Mouse (Mus musculus): ENCODE results near the gene Olfr695. TPM values are rescaled to one million over a fixed set of nuclear protein-coding genes. Genes with fewer than 3 reads are reported as not detected.
A peak's percentile ranks its signal among the peaks of the same experiment; 100 is the strongest.

Gene Olfr695
- polyA plus RNA-seq (2012): not detected in 2 replicates

GRCm38 (mm10) chr7:106716296-106716695, at the start of gene Olfr695:
Olfr695 (minus strand) TSS chr7:106716396.
- no peak for TF ChIP-seq GATA1 (IDR thresholded peaks at IDR 0.05; ENCODE audit: low read length)

GRCm38 (mm10) chr7:106758800-106759199, 42.6 kb upstream of the Olfr695 start:
- no peak for TF ChIP-seq GATA1 (IDR thresholded peaks at IDR 0.05; ENCODE audit: low read length)

DNA sequence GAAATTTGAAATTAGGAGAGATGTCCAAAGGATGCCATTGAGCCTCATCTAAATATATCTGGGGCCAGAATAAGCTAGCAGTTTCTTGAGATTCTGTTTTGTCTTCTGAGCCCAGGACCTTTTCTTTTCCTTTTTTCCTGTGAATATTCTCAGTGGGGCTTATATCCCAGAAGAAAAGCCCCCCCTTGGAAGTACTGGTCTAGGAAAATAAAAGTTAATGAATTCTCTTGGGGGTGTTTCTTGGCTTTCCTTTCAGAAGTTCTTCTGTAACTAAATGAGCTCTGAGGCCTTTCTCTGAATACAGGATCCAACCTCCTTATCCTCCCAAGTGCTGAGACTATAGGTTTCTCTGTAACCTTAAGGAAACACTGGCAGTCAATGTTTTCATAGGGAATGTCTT, 39.1 kb upstream of the Olfr695 start, which contains the start of gene Olfr698:
Gene Olfr698, minus strand, starts transcription at position 101 of the 400 bp plus-strand sequence.
- no peak for TF ChIP-seq GATA1 (IDR thresholded peaks at IDR 0.05; ENCODE audit: low read length)

DNA sequence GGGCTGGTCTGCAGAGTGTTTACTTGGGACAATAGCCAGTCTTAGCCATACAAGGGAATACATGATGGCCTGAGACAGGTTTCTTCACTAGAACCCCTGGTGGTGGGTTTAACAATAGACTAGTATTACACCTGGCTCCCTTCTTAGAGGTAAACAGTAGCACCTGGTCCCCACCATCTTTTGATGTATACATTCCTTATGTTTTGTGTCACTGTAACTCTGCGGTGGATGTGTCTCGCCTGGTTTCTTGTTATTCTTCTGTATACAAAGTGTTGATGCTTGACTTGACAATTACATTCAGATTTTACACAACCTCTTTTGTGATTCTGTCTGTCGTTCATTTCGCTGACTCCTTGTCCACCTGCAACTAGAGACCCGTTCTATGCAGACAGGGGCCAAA, 29.6 kb upstream of the Olfr695 start:
- no peak for TF ChIP-seq GATA1 (IDR thresholded peaks at IDR 0.05; ENCODE audit: low read length)

- no peak for TF ChIP-seq GATA1 (IDR thresholded peaks at IDR 0.05; ENCODE audit: low read length)
These were observed 26.1 kb upstream of the Olfr695 start, which contains the start of gene Olfr697 for GRCm38 (mm10) chr7:106742343-106742742. Olfr697 (minus strand) TSS chr7:106742443.

- TF ChIP-seq GATA1 (IDR thresholded peaks at IDR 0.05; ENCODE audit: low read length): no peak
These were observed 20.8 kb upstream of the Olfr695 start for GRCm38 (mm10) chr7:106737028-106737427.

- no peak for TF ChIP-seq GATA1 (IDR thresholded peaks at IDR 0.05; ENCODE audit: low read length)
These were observed 17.5 kb upstream of the Olfr695 start for GRCm38 (mm10) chr7:106733717-106734116.

DNA sequence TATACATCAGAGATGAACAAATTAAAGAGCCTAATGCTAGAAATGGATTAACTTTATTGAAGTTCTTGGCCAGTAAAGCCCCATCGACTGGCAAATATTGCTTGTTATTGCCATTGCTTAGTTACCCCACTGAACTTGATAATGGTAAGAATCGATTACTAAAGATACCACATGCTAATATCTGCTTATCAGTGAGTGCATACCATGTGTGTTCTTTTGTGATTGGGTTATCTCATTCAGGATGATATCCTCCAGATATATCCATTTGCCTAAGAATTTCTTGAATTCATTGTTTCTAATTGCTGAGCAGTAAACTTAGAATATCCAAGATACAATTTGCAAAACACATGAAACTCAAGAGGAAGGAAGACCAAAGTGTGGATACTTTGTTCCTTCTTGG, 9.5 kb upstream of the Olfr695 start:
- peak; percentile 70 for TF ChIP-seq GATA1 (IDR thresholded peaks at IDR 0.05; ENCODE audit: low read length)

GRCm38 (mm10) chr7:106711463-106711862, 4.7 kb downstream of the Olfr695 start:
- TF ChIP-seq GATA1 (IDR thresholded peaks at IDR 0.05; ENCODE audit: low read length): no peak

DNA sequence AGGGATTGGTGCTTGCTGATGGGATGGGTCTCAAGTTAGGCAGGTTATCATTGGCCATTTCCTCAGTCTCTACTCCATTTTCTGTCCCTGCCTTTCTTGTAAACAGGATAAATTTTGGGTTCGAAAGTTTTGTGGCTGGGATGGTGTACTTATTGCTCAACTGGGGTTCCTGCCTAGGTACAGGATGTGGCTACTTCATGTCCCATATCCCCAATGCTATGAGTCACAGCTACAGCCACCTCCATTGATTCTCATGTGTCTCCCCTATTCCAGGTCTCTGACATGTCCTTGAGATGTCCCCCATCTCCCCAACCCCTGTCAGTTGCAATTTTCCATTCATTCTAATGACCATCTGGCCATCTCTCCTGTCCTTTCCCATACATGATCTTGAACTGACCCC, 19.3 kb downstream of the Olfr695 start:
- no peak for TF ChIP-seq GATA1 (IDR thresholded peaks at IDR 0.05; ENCODE audit: low read length)

- TF ChIP-seq GATA1 (IDR thresholded peaks at IDR 0.05; ENCODE audit: low read length): no peak
These were observed 23.2 kb downstream of the Olfr695 start for GRCm38 (mm10) chr7:106692976-106693375.

DNA sequence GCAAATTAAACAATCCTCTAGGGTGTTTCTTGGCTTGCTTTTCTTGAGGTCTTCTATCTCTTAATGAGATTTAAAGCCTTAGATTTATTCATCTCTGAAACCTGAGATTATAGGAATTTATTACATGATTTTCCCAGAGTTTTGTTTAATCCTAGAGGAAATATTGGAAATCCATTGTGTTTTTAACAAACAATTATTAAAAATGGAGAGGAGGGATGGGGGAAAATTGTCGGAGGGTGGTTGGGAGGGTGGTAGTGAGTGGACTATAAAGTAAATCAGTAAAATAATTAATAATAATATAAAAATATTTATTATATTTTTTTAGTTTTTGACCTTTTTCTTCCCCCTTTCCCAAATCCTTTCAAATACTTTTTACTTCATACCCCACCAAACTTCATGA, 24.5 kb downstream of the Olfr695 start, which contains the start of gene Olfr694:
Gene Olfr694, minus strand, starts transcription at position 101 of the 400 bp plus-strand sequence.
- no peak for TF ChIP-seq GATA1 (IDR thresholded peaks at IDR 0.05; ENCODE audit: low read length)

- TF ChIP-seq GATA1 (IDR thresholded peaks at IDR 0.05; ENCODE audit: low read length): no peak
These were observed 30.8 kb downstream of the Olfr695 start for GRCm38 (mm10) chr7:106685382-106685781.

GRCm38 (mm10) chr7:106680484-106680883, 35.7 kb downstream of the Olfr695 start, which contains the start of gene Olfr693:
Olfr693 (minus strand) TSS chr7:106680584.
- TF ChIP-seq GATA1 (IDR thresholded peaks at IDR 0.05; ENCODE audit: low read length): no peak

Other genes with a start within 250 kb of the Olfr695 start
- gene Olfr693, start 35.8 kb downstream of the Olfr695 start, polyA plus RNA-seq (2012): not detected in 2 replicates
- not detected in 2 replicates for gene Olfr694, start 24.6 kb downstream of the Olfr695 start, polyA plus RNA-seq (2012)
- gene Olfr697, start 26.0 kb upstream of the Olfr695 start, polyA plus RNA-seq (2012): not detected in 2 replicates
- gene Olfr698, start 39.0 kb upstream of the Olfr695 start, polyA plus RNA-seq (2012): not detected in 2 replicates
- not detected in 2 replicates for gene Olfr699, start 76.8 kb upstream of the Olfr695 start, polyA plus RNA-seq (2012)
- not detected in 2 replicates for gene Olfr700, start 92.4 kb upstream of the Olfr695 start, polyA plus RNA-seq (2012)
- not detected in 2 replicates for gene Olfr701, start 97.7 kb upstream of the Olfr695 start, polyA plus RNA-seq (2012)
- gene Olfr702, start 117.5 kb upstream of the Olfr695 start, polyA plus RNA-seq (2012): not detected in 2 replicates
- gene Olfr703, start 127.0 kb upstream of the Olfr695 start, polyA plus RNA-seq (2012): not detected in 2 replicates
- not detected in 2 replicates for gene Olfr704, start 146.8 kb upstream of the Olfr695 start, polyA plus RNA-seq (2012)
- gene Olfr705, start 160.5 kb upstream of the Olfr695 start, polyA plus RNA-seq (2012): not detected in 2 replicates
- not detected in 2 replicates for gene Olfr706, start 171.8 kb upstream of the Olfr695 start, polyA plus RNA-seq (2012)
- not detected in 2 replicates for gene Olfr707, start 184.8 kb upstream of the Olfr695 start, polyA plus RNA-seq (2012)
- gene Olfr1532-ps1, start 191.6 kb upstream of the Olfr695 start, polyA plus RNA-seq (2012): not detected in 2 replicates
- gene Olfr709-ps1, start 215.8 kb upstream of the Olfr695 start, polyA plus RNA-seq (2012): not detected in 2 replicates
- gene Olfr710, start 231.9 kb upstream of the Olfr695 start, polyA plus RNA-seq (2012): not detected in 2 replicates
- gene Olfr6, start 247.5 kb upstream of the Olfr695 start, polyA plus RNA-seq (2012): not detected in 2 replicates